Mouse (Mus musculus) granulocyte monocyte progenitor cell, adult 5-6 weeks (primary cell): ENCODE measurements at regions not wholly inside any gene's neighbourhood (a gene's known extent, or its start where the extent isn't known, plus 50 kb on each side); places are given as distances from the start of the nearest gene placed in this dataset.

Experiments used
- ATAC-seq: replicated peaks from 2 replicates; pipeline ENCODE4 v1.8.0; 2016; ENCODE audit warnings: mild to moderate bottlenecking, moderate TSS enrichment, inconsistent platforms; ENCODE audit not compliant: poor library complexity, severe bottlenecking

GRCm38 (mm10) chr9:99800076-99800475 lies 75.9 kb downstream of the Sox14 start:
- ATAC-seq = no peak

GRCm38 (mm10) chr9:99799387-99800021 lies 76.5 kb downstream of the Sox14 start:
- ATAC-seq = peak; percentile 59

- no peak for ATAC-seq
Measured at GRCm38 (mm10) chr9:99797066-99797770, 78.8 kb downstream of the Sox14 start.

GRCm38 (mm10) chr9:99792700-99793099 lies 75.6 kb upstream of the Cldn18 start:
- ATAC-seq = no peak

GRCm38 (mm10) chr9:99786864-99787263 lies 69.8 kb upstream of the Cldn18 start:
- peak; percentile 92 for ATAC-seq

GRCm38 (mm10) chr9:99783156-99783555 lies 66.1 kb upstream of the Cldn18 start:
- ATAC-seq = no peak

- no peak for ATAC-seq
Measured at GRCm38 (mm10) chr9:99782364-99783119, 65.5 kb upstream of the Cldn18 start.

GRCm38 (mm10) chr9:99778871-99779270 lies 61.8 kb upstream of the Cldn18 start:
- ATAC-seq = no peak

GRCm38 (mm10) chr9:99770696-99771095 lies 53.6 kb upstream of the Cldn18 start:
- ATAC-seq = no peak
